Mouse (Mus musculus) cerebellum, adult 2 months (tissue): ENCODE measurements around the gene Mycbp2.

Source experiments
- CTCF ChIP-seq: fragments of 200-500 bp; IDR thresholded peaks from 2 replicates; pipeline ENCODE4 v1.5.1; 2011; ENCODE audit warnings: low read depth, mild to moderate bottlenecking, control low read depth, low read length, moderate library complexity, borderline replicate concordance; ENCODE audit not compliant: insufficient read depth
- POLR2A ChIP-seq: fragments of 200-500 bp; IDR thresholded peaks from 2 replicates; pipeline ENCODE4 v1.6.1; 2011; ENCODE audit warnings: low read length, control low read depth, borderline replicate concordance; ENCODE audit not compliant: insufficient read depth

- TF ChIP-seq CTCF (no peak), POLR2A (no peak)
Measured at GRCm38 (mm10) chr14:103286650-103287049, 60.0 kb downstream of the Mycbp2 start.
